Mouse (Mus musculus): ENCODE results near the gene Gm5767. TPM values are rescaled to one million over a fixed set of nuclear protein-coding genes. Genes with fewer than 3 reads are reported as not detected.

The Gm5767 gene
- polyA plus RNA-seq, 2 experiments, result 0.07 TPM; not detected in 1

DNA sequence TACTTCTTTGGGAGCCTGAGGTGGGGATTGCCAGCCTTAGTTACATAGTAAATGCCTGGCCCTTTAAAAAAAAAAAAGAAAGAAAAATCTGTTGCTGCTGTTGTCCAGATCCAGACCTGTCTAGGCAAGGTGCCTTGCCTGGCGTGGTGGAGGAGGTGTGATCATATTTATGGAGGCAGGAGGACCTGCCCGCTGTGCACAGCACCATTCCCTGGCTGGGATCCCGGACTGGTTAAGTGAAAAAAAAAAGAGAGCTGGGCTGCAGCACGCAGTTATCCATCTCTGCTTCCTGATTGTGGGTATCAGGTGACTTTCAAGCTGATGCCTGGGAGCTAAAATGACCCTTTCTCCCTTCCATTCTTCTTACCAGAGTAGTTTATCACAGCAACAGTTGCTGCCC is 4.5 kb downstream of the Gm5767 start:
- no peaks in the 10 kb centered on the region for H3K9me3 ChIP-seq (ENCODE audit: control insufficient read depth, low read length)
- ATAC-seq (ENCODE audit: insufficient read depth) (no peak), DNase-seq (ENCODE audit: low read depth in 3 of 3, low spot score in 3 of 3) (no peak)
- H3K4me3 ChIP-seq (ENCODE audit: insufficient read depth in 1 of 2, low read depth in 2 of 2, low read length in 2 of 2), result no peak overlapping the region
- 74% methylated on average over 4 of the region's 4 CpGs for WGBS (ENCODE audit: insufficient replicate concordance)
- H3K27me3 ChIP-seq (ENCODE audit: control insufficient read depth, insufficient read depth, low read length), result no peaks in the 10 kb centered on the region
- no peak for TF ChIP-seq EP300 (IDR thresholded peaks at IDR 0.05; ENCODE audit: low read depth)
- no peak for TF ChIP-seq CTCF (IDR thresholded peaks at IDR 0.05; ENCODE audit: low read depth)
- H3K36me3 ChIP-seq (replicated peaks; ENCODE audit: control insufficient read depth, insufficient read depth, low read depth), result peaks cover 34% of the 10 kb centered on the region
- peaks cover 42 to 45% of the 10 kb centered on the region in 2 experiments for H3K4me1 ChIP-seq (replicated peaks; ENCODE audit: control insufficient read depth in 2 of 2, insufficient read depth in 2 of 2, low read length in 1 of 2)
- H3K9ac ChIP-seq (replicated peaks), result peak overlapping the region; percentile 80; the same call in 1 of the 2 replicates
- H3K4me2 ChIP-seq (ENCODE audit: low read depth), result no peak overlapping the region
- H3K27ac ChIP-seq, result peak overlapping the region; percentile 91

GRCm38 (mm10) chr16:8686121-8686870 is 5.7 kb downstream of the Gm5767 start:
- Histone ChIP-seq H3K9me3 (ENCODE audit: control insufficient read depth, low read length) (no peaks in the 10 kb centered on the region), H3K4me1 (replicated peaks; ENCODE audit: control insufficient read depth in 2 of 2, insufficient read depth in 2 of 2, low read length in 1 of 2) (peaks cover 40 to 46% of the 10 kb centered on the region in 2 experiments), H3K4me2 (ENCODE audit: low read depth) (peak overlapping the region; percentile 89), H3K4me3 (ENCODE audit: insufficient read depth in 1 of 2, low read depth in 2 of 2, low read length in 2 of 2) (peak overlapping the region; percentile 42 to 44), H3K9ac (replicated peaks) (peak overlapping the region; percentile 80), H3K27ac (peak overlapping the region; percentile 91), H3K36me3 (replicated peaks; ENCODE audit: control insufficient read depth, insufficient read depth, low read depth) (peaks cover 46% of the 10 kb centered on the region), H3K27me3 (ENCODE audit: control insufficient read depth, insufficient read depth, low read length) (no peaks in the 10 kb centered on the region)
- WGBS (ENCODE audit: insufficient replicate concordance), result 14% methylated on average over 7 of the region's 7 CpGs
- peak; percentile 46 for ATAC-seq (ENCODE audit: insufficient read depth)
- TF ChIP-seq CTCF (IDR thresholded peaks at IDR 0.05; ENCODE audit: low read depth) (peak; percentile 98), EP300 (IDR thresholded peaks at IDR 0.05; ENCODE audit: low read depth) (no peak; the same call in 1 of the 2 replicates)
- DNase-seq (ENCODE audit: low read depth in 3 of 3, low spot score in 3 of 3), result peak; percentile 79 to 84 (median 80)

DNA sequence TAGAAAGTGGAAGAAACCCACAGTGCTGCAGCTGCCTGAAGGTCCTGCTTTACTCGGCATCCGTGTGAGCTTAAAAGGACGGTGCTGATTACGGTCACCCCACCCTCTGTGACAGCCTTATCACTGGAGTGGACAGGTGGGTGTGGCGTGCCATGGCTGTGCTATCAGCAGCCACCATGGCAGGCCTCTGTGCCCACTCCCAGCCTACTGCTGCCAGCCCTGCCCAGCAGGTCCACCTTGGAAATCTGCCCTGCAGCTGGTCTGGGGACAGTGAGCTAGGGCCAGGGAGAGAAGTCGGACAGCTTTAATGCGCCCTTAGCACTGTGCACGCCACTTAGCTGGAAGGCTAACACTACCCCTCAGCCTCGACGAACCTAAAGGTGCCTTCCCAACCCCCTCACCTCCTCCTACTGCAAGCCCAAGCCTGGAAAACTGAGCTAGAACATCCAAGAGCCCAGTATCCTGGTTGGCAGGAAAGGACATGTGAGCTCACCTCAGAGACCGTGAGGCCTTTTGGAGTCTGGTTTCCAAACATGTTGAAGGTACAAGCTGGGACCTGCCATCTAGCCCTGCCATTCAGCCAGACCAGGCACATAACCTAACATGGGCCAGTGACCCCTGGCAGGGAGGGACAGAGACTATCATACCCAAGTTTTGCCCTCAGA is 6.4 kb downstream of the Gm5767 start:
- Histone ChIP-seq H3K36me3 (replicated peaks; ENCODE audit: control insufficient read depth, insufficient read depth, low read depth) (peaks cover 53% of the 10 kb centered on the region), H3K27ac (peak overlapping the region; percentile 91), H3K4me2 (ENCODE audit: low read depth) (peak overlapping the region; percentile 89), H3K9me3 (ENCODE audit: control insufficient read depth, low read length) (no peaks in the 10 kb centered on the region), H3K4me3 (ENCODE audit: insufficient read depth in 1 of 2, low read depth in 2 of 2, low read length in 2 of 2) (peak overlapping the region; percentile 42 to 44), H3K4me1 (replicated peaks; ENCODE audit: control insufficient read depth in 2 of 2, insufficient read depth in 2 of 2, low read length in 1 of 2) (peaks cover 40 to 46% of the 10 kb centered on the region in 2 experiments), H3K9ac (replicated peaks) (peak overlapping the region; percentile 80), H3K27me3 (ENCODE audit: control insufficient read depth, insufficient read depth, low read length) (no peaks in the 10 kb centered on the region)
- ATAC-seq (ENCODE audit: insufficient read depth) (peak; percentile 96), DNase-seq (ENCODE audit: low read depth in 3 of 3, low spot score in 3 of 3) (peak; percentile 91 to 93 (median 92))
- TF ChIP-seq EP300 (IDR thresholded peaks at IDR 0.05; ENCODE audit: low read depth) (peak; percentile 98), CTCF (IDR thresholded peaks at IDR 0.05; ENCODE audit: low read depth) (peak; percentile 33; the same call in 1 of the 2 replicates)
- 18% methylated on average over 11 of the region's 11 CpGs for WGBS (ENCODE audit: insufficient replicate concordance)

GRCm38 (mm10) chr16:8687559-8688112 is 7.1 kb downstream of the Gm5767 start:
- Histone ChIP-seq H3K4me3 (ENCODE audit: insufficient read depth in 1 of 2, low read depth in 2 of 2, low read length in 2 of 2) (peak overlapping the region in 1 of 2 experiments; percentile 29; a peak in 2 of 4 replicates), H3K4me1 (replicated peaks; ENCODE audit: control insufficient read depth in 2 of 2, insufficient read depth in 2 of 2, low read length in 1 of 2) (peaks cover 40 to 46% of the 10 kb centered on the region in 2 experiments), H3K27me3 (ENCODE audit: control insufficient read depth, insufficient read depth, low read length) (no peaks in the 10 kb centered on the region), H3K27ac (peak overlapping the region; percentile 91), H3K9ac (replicated peaks) (peak overlapping the region; percentile 65), H3K9me3 (ENCODE audit: control insufficient read depth, low read length) (no peaks in the 10 kb centered on the region), H3K4me2 (ENCODE audit: low read depth) (peak overlapping the region; percentile 89), H3K36me3 (replicated peaks; ENCODE audit: control insufficient read depth, insufficient read depth, low read depth) (peaks cover 59% of the 10 kb centered on the region)
- TF ChIP-seq EP300 (IDR thresholded peaks at IDR 0.05; ENCODE audit: low read depth) (no peak), CTCF (IDR thresholded peaks at IDR 0.05; ENCODE audit: low read depth) (no peak)
- ATAC-seq (ENCODE audit: insufficient read depth) (no peak), DNase-seq (ENCODE audit: low read depth in 3 of 3, low spot score in 3 of 3) (no peak)
